Mouse (Mus musculus): ENCODE data around the gene Unc13d.

- no peak for TF ChIP-seq EP300 (optimal IDR thresholded peaks at IDR 0.05)
- peak; percentile 72 for TF ChIP-seq CTCF (IDR thresholded peaks at IDR 0.05; ENCODE audit: low read depth)
Measured at GRCm38 (mm10) chr11:116081081-116081480, 3.3 kb upstream of the Unc13d start.

Data from stomach, postnatal 0 days (tissue).